Mouse (Mus musculus) midbrain, embryonic 10.5 days (tissue): ENCODE results near the gene Chst8. TPM values are rescaled to one million over a fixed set of nuclear protein-coding genes. Genes with fewer than 3 reads are reported as not detected.
A peak's percentile ranks its signal among the peaks of the same experiment; 100 is the strongest.

Experiments used
- DNase-seq: peaks from one replicate; pipeline ENCODE4 v3.0.0-alpha.2; 2017; ENCODE audit warnings: low spot score
- H3K27ac ChIP-seq: fragments of 300-500 bp; sonication (generic); replicated peaks from 2 replicates; pipeline ENCODE4 v1.5.1; 2016; ENCODE audit warnings: mild to moderate bottlenecking
- H3K27me3 ChIP-seq: fragments of 300-500 bp; sonication (generic); 2 replicates; pipeline ENCODE4 v1.6.1; 2016; ENCODE audit warnings: low read depth, mild to moderate bottlenecking; ENCODE audit not compliant: poor library complexity, severe bottlenecking
- H3K36me3 ChIP-seq: fragments of 300-500 bp; sonication (generic); 2 replicates; pipeline ENCODE4 v1.6.1; 2016; ENCODE audit warnings: mild to moderate bottlenecking, moderate library complexity
- H3K4me1 ChIP-seq: fragments of 300-500 bp; sonication (generic); 2 replicates; pipeline ENCODE4 v1.6.1; 2016
- H3K4me3 ChIP-seq: fragments of 300-500 bp; sonication (generic); 2 replicates; pipeline ENCODE4 v1.5.1; 2016; ENCODE audit warnings: mild to moderate bottlenecking, moderate library complexity
- H3K9me3 ChIP-seq: fragments of 300-500 bp; sonication (generic); replicated peaks from 2 replicates; pipeline ENCODE4 v1.6.1; 2016; ENCODE audit warnings: mild to moderate bottlenecking
- WGBS: fragments of 180-500 bp; shearing (Covaris S2); methylation state at CpG from one replicate; pipeline ENCODE4 v1.1.7; 2016; 5-methylcytosine and 5-hydroxymethylcytosine counted together
- polyA plus RNA-seq: library from polyadenylated mRNA; unstranded; fragments of >200 nt; fragmentation: Nextera tagmentation; extraction: Ambion mirVana; gene quantifications from 2 replicates; pipeline ENCODE4 v1.2.1, GENCODE M21; 2016

The Chst8 gene
- polyA plus RNA-seq, 1 experiment from 2014 or later: 5.3 TPM

- no peak overlapping the region for H3K27ac ChIP-seq
- H3K4me1 ChIP-seq: peaks cover 15% of the 10 kb centered on the region
- 91% methylated on average over 9 of the region's 9 CpGs for whole genome bisulfite sequencing
- no peak overlapping the region for H3K4me3 ChIP-seq
- no peaks in the 10 kb centered on the region; the same call in 1 of the 2 replicates for H3K9me3 ChIP-seq
- H3K27me3 ChIP-seq: no peaks in the 10 kb centered on the region
- DNase-seq: no peak
- H3K36me3 ChIP-seq: peaks cover 97% of the 10 kb centered on the region
Measured at GRCm38 (mm10) chr7:34647052-34647451, 165.5 kb downstream of the Chst8 start.

GRCm38 (mm10) chr7:34646144-34646795 is 166.2 kb downstream of the Chst8 start:
- no peak overlapping the region for H3K27ac ChIP-seq
- H3K27me3 ChIP-seq: no peaks in the 10 kb centered on the region
- no peak overlapping the region for H3K4me3 ChIP-seq
- no peak for DNase-seq
- peaks cover 100% of the 10 kb centered on the region for H3K36me3 ChIP-seq
- WGBS: 94% methylated on average over 12 of the region's 12 CpGs
- H3K4me1 ChIP-seq: peaks cover 8% of the 10 kb centered on the region
- H3K9me3 ChIP-seq: no peaks in the 10 kb centered on the region; the same call in 1 of the 2 replicates

- WGBS: 96% methylated on average over 2 of the region's 2 CpGs
Measured at GRCm38 (mm10) chr7:34645623-34646022, 166.9 kb downstream of the Chst8 start.

GRCm38 (mm10) chr7:34644591-34644990 is 167.9 kb downstream of the Chst8 start:
- Histone ChIP-seq H3K4me1 (no peaks in the 10 kb centered on the region; the same call in 1 of the 2 replicates), H3K27me3 (no peaks in the 10 kb centered on the region), H3K9me3 (no peaks in the 10 kb centered on the region; the same call in 1 of the 2 replicates), H3K4me3 (no peak overlapping the region), H3K36me3 (peaks cover 100% of the 10 kb centered on the region), H3K27ac (no peak overlapping the region)
- WGBS: 89% methylated on average over 18 of the region's 18 CpGs
- DNase-seq: no peak

More at GRCm38 (mm10) chr7:34645623-34646022, 166.9 kb downstream of the Chst8 start:
- peaks cover 1% of the 10 kb centered on the region; the same call in 1 of the 2 replicates for H3K4me1 ChIP-seq
- no peak overlapping the region for H3K4me3 ChIP-seq
- no peaks in the 10 kb centered on the region; the same call in 1 of the 2 replicates for H3K9me3 ChIP-seq
- no peak overlapping the region for H3K27ac ChIP-seq
- no peak for DNase-seq
- H3K27me3 ChIP-seq: no peaks in the 10 kb centered on the region
- peaks cover 100% of the 10 kb centered on the region for H3K36me3 ChIP-seq

- peaks cover 100% of the 10 kb centered on the region for H3K36me3 ChIP-seq
- H3K27ac ChIP-seq: no peak overlapping the region
- no peaks in the 10 kb centered on the region for H3K27me3 ChIP-seq
- 92% methylated on average over 6 of the region's 6 CpGs for WGBS
- no peaks in the 10 kb centered on the region; the same call in 1 of the 2 replicates for H3K4me1 ChIP-seq
- no peak for DNase-seq
- no peaks in the 10 kb centered on the region; the same call in 1 of the 2 replicates for H3K9me3 ChIP-seq
- no peak overlapping the region for H3K4me3 ChIP-seq
Measured at GRCm38 (mm10) chr7:34643329-34643728, 169.2 kb downstream of the Chst8 start.

- 94% methylated on average over 13 of the region's 13 CpGs for WGBS
- Histone ChIP-seq H3K4me3 (no peak overlapping the region), H3K36me3 (peaks cover 94% of the 10 kb centered on the region), H3K9me3 (no peaks in the 10 kb centered on the region), H3K27me3 (no peaks in the 10 kb centered on the region), H3K4me1 (no peaks in the 10 kb centered on the region; the same call in 1 of the 2 replicates), H3K27ac (no peak overlapping the region)
- no peak for DNase-seq
Measured at GRCm38 (mm10) chr7:34641968-34642367, 170.5 kb downstream of the Chst8 start.

GRCm38 (mm10) chr7:34639798-34640197 is 172.7 kb downstream of the Chst8 start:
- Histone ChIP-seq H3K27me3 (no peaks in the 10 kb centered on the region), H3K27ac (no peak overlapping the region), H3K9me3 (no peaks in the 10 kb centered on the region), H3K4me3 (no peak overlapping the region), H3K4me1 (no peaks in the 10 kb centered on the region; the same call in 1 of the 2 replicates), H3K36me3 (peaks cover 73% of the 10 kb centered on the region)
- DNase-seq: no peak
- WGBS: 94% methylated on average over 11 of the region's 11 CpGs

- H3K4me1 ChIP-seq: no peaks in the 10 kb centered on the region; the same call in 1 of the 2 replicates
- H3K27ac ChIP-seq: no peak overlapping the region
- WGBS: 85% methylated on average over 4 of the region's 4 CpGs
- H3K36me3 ChIP-seq: peaks cover 41% of the 10 kb centered on the region
- H3K27me3 ChIP-seq: no peaks in the 10 kb centered on the region
- H3K4me3 ChIP-seq: no peak overlapping the region
- no peaks in the 10 kb centered on the region for H3K9me3 ChIP-seq
- DNase-seq: no peak
Measured at GRCm38 (mm10) chr7:34636661-34637060, 175.8 kb downstream of the Chst8 start.

- WGBS: 88% methylated on average over 10 of the region's 10 CpGs
- Histone ChIP-seq H3K36me3 (peaks cover 6% of the 10 kb centered on the region), H3K27me3 (peaks cover 4% of the 10 kb centered on the region; the same call in 1 of the 2 replicates), H3K4me1 (peaks cover 18% of the 10 kb centered on the region), H3K9me3 (no peaks in the 10 kb centered on the region), H3K27ac (no peak overlapping the region), H3K4me3 (no peak overlapping the region)
- DNase-seq: no peak
Measured at GRCm38 (mm10) chr7:34632966-34633742, 179.4 kb downstream of the Chst8 start.

GRCm38 (mm10) chr7:34630211-34631085 is 182.1 kb downstream of the Chst8 start:
- H3K9me3 ChIP-seq: no peaks in the 10 kb centered on the region
- DNase-seq: peak; percentile 70
- WGBS: 1% methylated on average over 34 of the region's 34 CpGs
- H3K27me3 ChIP-seq: peaks cover 4% of the 10 kb centered on the region; the same call in 1 of the 2 replicates
- H3K27ac ChIP-seq: peak overlapping the region; percentile 84
- H3K4me3 ChIP-seq: peak overlapping the region; percentile 56
- H3K4me1 ChIP-seq: peaks cover 18% of the 10 kb centered on the region
- H3K36me3 ChIP-seq: no peaks in the 10 kb centered on the region

- DNase-seq: no peak
- peaks cover 4% of the 10 kb centered on the region; the same call in 1 of the 2 replicates for H3K27me3 ChIP-seq
- H3K4me1 ChIP-seq: peaks cover 18% of the 10 kb centered on the region
- H3K9me3 ChIP-seq: no peaks in the 10 kb centered on the region
- peak overlapping the region; percentile 56 for H3K4me3 ChIP-seq
- 46% methylated on average over 8 of the region's 8 CpGs for WGBS
- peak overlapping the region; percentile 84 for H3K27ac ChIP-seq
- H3K36me3 ChIP-seq: no peaks in the 10 kb centered on the region
Measured at GRCm38 (mm10) chr7:34629702-34630210, 182.8 kb downstream of the Chst8 start.
